Mouse (Mus musculus) frontal cortex, postnatal 14 days (tissue): Measurements from ENCODE around the gene Zfp687.
"Not testable (repeated sequence)": the region's sequence is repeated elsewhere in the genome, so short reads cannot be mapped to it uniquely, and the experiment has no call there.

Experiments used
- DNase-seq, 2 experiments: peaks; one replicate each; pipeline ENCODE4 v3.0.0; 2022; ENCODE audit warnings: low spot score in 2 of 2

Zfp687 gene

GRCm38 (mm10) chr3:95015337-95015872, at the start of gene Zfp687:
Gene Zfp687 (minus strand): TSS chr3:95015448.
- peak; percentile 99 to 100 for DNase-seq

- no peak for DNase-seq
These were observed 48.5 kb upstream of the Zfp687 start for GRCm38 (mm10) chr3:95063741-95064140.

GRCm38 (mm10) chr3:95058078-95058477, 42.8 kb upstream of the Zfp687 start:
- DNase-seq, result peak in 1 of 2 experiments; percentile 26

- no peak for DNase-seq
These were observed 41.0 kb upstream of the Zfp687 start for GRCm38 (mm10) chr3:95056275-95056674.

DNA sequence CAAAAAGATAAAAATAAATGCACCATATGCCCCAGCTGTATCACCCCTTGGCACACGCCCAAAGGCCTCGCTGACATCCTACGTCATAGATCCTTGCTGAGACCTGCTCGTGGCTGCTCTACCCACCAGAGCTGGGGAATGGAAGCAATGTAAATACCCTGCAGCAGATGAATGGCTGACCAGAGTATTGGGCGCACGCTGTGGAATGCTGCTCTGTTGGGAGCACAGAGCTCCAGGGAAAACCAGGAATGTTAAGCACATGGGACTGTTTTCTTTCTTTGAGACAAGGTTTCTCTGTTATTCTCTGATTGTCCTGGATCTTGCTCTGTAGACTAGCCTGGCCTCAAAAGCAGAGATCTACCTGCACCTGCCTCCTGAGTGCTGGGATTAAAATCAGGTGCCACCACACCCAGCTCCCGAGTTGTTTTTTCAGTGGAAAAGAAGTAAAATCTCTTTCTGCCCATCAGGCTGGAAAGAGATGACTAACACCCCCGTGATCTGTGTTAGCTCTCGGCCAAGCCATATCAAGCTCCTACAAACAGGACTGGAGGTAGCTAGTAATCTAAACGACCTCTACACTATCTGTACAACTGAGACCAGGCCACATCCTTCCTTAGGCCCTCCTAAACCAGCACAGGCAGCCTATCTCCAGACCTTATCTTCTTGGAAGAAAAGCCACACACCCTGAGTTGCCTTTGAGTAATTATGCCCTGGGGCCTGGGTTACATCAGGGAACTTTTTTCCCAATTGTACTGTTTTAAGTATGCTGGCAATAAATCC, 39.4 kb upstream of the Zfp687 start:
- no peak for DNase-seq

- DNase-seq, result no peak
These were observed 38.5 kb upstream of the Zfp687 start for GRCm38 (mm10) chr3:95053701-95054100.

- no peak for DNase-seq
These were observed 37.7 kb upstream of the Zfp687 start for GRCm38 (mm10) chr3:95052959-95053358.

DNA sequence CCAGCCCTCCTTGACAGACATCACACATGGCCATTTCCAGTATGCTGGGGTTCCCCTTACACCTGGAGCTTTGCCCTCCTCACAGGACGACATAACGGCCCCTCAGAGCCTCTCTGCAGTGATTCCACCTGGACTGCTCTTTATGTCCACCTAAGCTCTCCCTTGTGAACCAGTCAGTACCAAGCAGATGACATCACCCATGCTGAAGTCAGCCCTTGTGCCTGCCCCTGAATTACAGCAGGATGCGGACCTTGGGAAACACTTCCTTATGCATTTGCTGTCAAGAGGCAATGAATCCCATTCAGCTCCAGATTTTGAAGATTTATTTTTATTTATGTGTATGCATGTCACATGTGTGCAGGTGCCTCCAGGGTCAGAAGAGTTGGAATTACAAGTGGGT, 32.7 kb upstream of the Zfp687 start:
- DNase-seq, result no peak

GRCm38 (mm10) chr3:95046462-95047057, 31.3 kb upstream of the Zfp687 start:
- no peak for DNase-seq

GRCm38 (mm10) chr3:95043251-95043650, 28.0 kb upstream of the Zfp687 start:
- DNase-seq, result no peak

- no peak for DNase-seq
These were observed 27.6 kb upstream of the Zfp687 start for GRCm38 (mm10) chr3:95042838-95043229.

DNA sequence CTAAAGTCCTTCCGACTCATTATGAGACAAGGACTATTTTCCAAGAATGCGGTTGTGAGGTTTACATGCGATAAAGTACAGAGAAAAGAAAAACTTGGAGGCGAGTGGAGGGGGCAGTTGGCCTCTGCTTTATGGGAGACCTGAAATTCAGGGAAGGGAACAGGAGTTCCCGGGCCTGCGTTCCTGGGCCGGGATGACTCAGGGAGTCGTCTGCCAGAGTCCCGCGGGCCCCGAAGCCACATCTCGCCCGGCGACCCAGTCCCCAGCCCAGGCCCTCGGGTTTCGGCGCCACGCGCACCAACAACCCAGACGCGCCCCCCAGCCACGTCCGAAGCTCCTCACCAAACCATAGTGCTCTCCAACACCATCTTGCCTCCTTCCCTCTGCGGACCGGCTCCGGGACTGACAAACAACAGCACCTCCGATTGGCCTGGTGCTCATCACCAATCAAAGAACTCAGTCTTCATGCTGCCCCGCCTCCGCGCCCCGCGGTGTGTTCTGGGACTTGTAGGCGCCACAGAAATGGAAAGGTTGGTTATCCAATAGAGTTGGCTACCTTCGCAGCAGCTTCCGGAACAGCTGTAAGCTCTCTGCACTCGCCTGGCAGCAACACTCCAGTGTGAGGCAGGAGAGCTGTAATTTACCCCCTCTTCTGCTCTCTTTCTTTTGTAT, 27.1 kb upstream of the Zfp687 start, which contains the start of gene Psmd4:
Gene Psmd4, minus strand, starts transcription at position 449 of the 672 bp plus-strand sequence.
- peak; percentile 97 for DNase-seq

DNA sequence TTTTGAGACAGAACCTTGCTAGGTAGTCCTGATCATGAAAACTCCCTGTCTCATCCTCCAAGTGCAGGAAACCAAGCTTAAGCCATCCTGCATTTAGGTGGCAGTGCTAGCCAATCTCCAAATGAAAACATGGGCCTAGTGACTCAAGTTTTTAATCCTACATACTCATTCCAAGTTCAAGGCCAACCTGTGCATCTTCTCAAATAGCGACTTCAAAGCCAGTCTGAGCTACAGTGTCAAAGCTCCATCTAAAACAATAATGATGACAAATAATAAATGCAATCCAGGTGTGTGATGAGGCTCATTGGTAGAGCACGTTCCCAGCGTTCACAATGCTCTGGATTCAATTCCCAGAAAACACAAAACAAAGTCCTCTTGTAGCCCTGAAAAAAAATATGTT, 26.4 kb upstream of the Zfp687 start:
- DNase-seq, result no peak

- no peak for DNase-seq
These were observed 14.7 kb upstream of the Zfp687 start for GRCm38 (mm10) chr3:95029953-95030352.

DNA sequence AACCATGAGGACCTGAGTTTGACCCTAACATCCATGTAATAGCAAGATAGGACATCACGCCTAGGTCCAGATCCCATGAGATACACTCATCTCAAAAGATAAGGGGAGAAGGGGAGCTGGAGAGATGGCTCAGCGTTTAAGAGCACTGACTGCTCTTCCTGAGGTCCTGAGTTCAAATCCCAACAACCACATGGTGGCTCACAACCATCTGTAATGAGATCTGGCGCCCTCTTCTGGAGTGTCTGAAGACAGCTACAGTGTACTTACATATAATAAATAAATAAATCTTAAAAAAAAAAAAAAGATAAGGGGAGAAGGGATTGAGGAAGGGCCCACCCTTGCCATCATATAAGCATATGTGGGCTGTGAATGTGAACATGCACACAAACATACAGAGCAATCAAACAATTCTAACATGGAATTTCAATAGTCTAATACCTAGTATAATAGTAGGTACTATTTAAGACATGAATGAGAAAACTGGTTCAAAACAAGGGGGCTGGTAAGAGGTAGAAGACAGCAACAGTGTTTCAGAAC, 14.1 kb upstream of the Zfp687 start:
- not testable (repeated sequence) for DNase-seq

- no peak for DNase-seq
These were observed 13.4 kb upstream of the Zfp687 start for GRCm38 (mm10) chr3:95028603-95029002.

GRCm38 (mm10) chr3:95027701-95028100, 12.5 kb upstream of the Zfp687 start:
- DNase-seq, result peak in 1 of 2 experiments; percentile 41

- DNase-seq, result no peak
These were observed 11.9 kb upstream of the Zfp687 start for GRCm38 (mm10) chr3:95027057-95027645.

GRCm38 (mm10) chr3:95025202-95025601, 10.0 kb upstream of the Zfp687 start:
- DNase-seq, result no peak

DNA sequence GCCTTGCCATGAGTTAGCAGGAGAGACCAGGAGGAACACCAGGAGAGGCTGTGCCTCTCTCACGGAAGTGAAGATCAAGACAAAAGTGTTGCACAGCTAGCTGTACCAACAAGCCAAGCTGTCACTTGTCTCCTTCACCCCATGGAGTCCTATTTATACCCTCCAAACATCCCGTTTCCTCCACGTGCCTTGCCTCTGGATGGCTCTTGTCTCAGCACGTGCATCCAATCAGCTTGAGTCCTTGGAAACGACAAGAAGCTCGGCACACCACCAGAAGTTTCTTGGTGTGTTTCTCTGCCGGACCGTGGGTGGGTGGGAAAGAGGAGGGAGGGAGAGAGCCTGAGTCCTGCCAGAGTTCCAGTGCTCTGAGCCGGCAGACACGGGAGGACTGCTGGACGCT, 9.3 kb upstream of the Zfp687 start:
- no peak for DNase-seq

- not testable (repeated sequence) for DNase-seq
These were observed 5.7 kb upstream of the Zfp687 start for GRCm38 (mm10) chr3:95020956-95021355.

GRCm38 (mm10) chr3:95018741-95019140, 3.5 kb upstream of the Zfp687 start:
- no peak for DNase-seq
